Mouse (Mus musculus) c-Kit-negative CD71-positive TER-119-positive erythroid progenitor cells, embryonic 14.5 days (primary cell): Measurements from ENCODE around the gene Irf9.

Source experiments
- DNase-seq: peaks from one replicate; pipeline ENCODE4 v3.0.0-alpha.2; 2013; ENCODE audit warnings: low read depth, low spot score

Gene Irf9

GRCm38 (mm10) chr14:55603271-55603632 is at the start of gene Irf9:
Gene Irf9, plus strand, starts transcription at chr14:55603571.
- DNase-seq: no peak

GRCm38 (mm10) chr14:55554635-55555034 is 48.7 kb upstream of the Irf9 start:
- no peak for DNase-seq

GRCm38 (mm10) chr14:55555788-55556187 is 47.6 kb upstream of the Irf9 start:
- no peak for DNase-seq

GRCm38 (mm10) chr14:55557003-55557402 is 46.4 kb upstream of the Irf9 start:
- DNase-seq: peak; percentile 59

- DNase-seq: no peak
These were observed 45.8 kb upstream of the Irf9 start for GRCm38 (mm10) chr14:55557587-55557986.

GRCm38 (mm10) chr14:55558740-55559448 is 44.5 kb upstream of the Irf9 start:
- DNase-seq: peak; percentile 58

GRCm38 (mm10) chr14:55559799-55560201 is 43.6 kb upstream of the Irf9 start, which contains the start of gene Dcaf11:
Gene Dcaf11, plus strand, starts transcription at chr14:55560006.
- DNase-seq: peak; percentile 82

- DNase-seq: peak; percentile 97
These were observed 42.9 kb upstream of the Irf9 start, which contains the start of gene A730061H03Rik for GRCm38 (mm10) chr14:55560202-55561073. Gene A730061H03Rik, minus strand, starts transcription at chr14:55560406.

- no peak for DNase-seq
These were observed 41.5 kb upstream of the Irf9 start for GRCm38 (mm10) chr14:55561860-55562259.

- no peak for DNase-seq
These were observed 40.1 kb upstream of the Irf9 start for GRCm38 (mm10) chr14:55563249-55563648.

- DNase-seq: no peak
These were observed 37.6 kb upstream of the Irf9 start for GRCm38 (mm10) chr14:55565748-55566147.

GRCm38 (mm10) chr14:55567496-55567895 is 35.9 kb upstream of the Irf9 start:
- no peak for DNase-seq

- no peak for DNase-seq
These were observed 32.8 kb upstream of the Irf9 start for GRCm38 (mm10) chr14:55570588-55570987.

GRCm38 (mm10) chr14:55571760-55572159 is 31.6 kb upstream of the Irf9 start:
- no peak for DNase-seq

- no peak for DNase-seq
These were observed 28.1 kb upstream of the Irf9 start, which contains the start of gene Fitm1 for GRCm38 (mm10) chr14:55575302-55575701. Gene Fitm1, plus strand, starts transcription at chr14:55575617.

- no peak for DNase-seq
These were observed 27.7 kb upstream of the Irf9 start for GRCm38 (mm10) chr14:55575711-55576110.

GRCm38 (mm10) chr14:55576376-55576775 is 27.0 kb upstream of the Irf9 start:
- DNase-seq: no peak

- no peak for DNase-seq
These were observed 25.3 kb upstream of the Irf9 start, which contains the start of gene Psme1 for GRCm38 (mm10) chr14:55577871-55578667. Gene Psme1, plus strand, starts transcription at chr14:55578123.

- no peak for DNase-seq
These were observed 24.6 kb upstream of the Irf9 start for GRCm38 (mm10) chr14:55578668-55579269.

- no peak for DNase-seq
These were observed 23.6 kb upstream of the Irf9 start for GRCm38 (mm10) chr14:55579511-55580496.
